Mouse (Mus musculus) olfactory bulb, adult 2 months (tissue): Measurements from ENCODE around the gene Pam.

Source experiments
- CTCF ChIP-seq: fragments of 200-500 bp; IDR thresholded peaks from 2 replicates; pipeline ENCODE4 v1.5.1; 2012; ENCODE audit warnings: low read depth, mild to moderate bottlenecking, low read length, moderate library complexity; ENCODE audit not compliant: insufficient read depth
- POLR2A ChIP-seq: fragments of 200-500 bp; IDR thresholded peaks from 2 replicates; pipeline ENCODE4 v1.6.1; 2012; ENCODE audit warnings: mild to moderate bottlenecking, low read depth, low read length, moderate library complexity; ENCODE audit not compliant: insufficient read depth

DNA sequence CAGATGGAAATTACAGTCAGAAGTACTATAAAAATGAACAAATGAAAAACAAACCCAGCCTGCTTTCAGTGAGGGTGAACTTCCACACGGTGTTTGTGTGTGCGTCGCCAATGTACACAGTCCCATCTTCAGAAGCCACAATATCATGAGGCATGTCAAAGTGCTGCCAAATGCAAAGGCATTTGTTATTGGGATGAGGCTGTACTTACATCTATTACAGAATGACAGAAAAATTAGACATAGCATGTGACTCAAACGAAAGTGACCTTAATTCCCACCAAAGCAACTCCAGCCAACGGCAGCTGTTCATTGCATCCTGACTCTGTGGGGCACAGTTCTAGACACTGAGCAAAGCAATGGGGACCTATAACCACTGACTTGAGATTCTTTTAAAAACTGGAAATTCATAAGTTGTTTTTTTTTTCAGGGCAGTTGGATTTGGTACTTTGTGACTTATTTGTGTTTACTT, 261.1 kb downstream of the Pam start:
- TF ChIP-seq CTCF = no peak
- no peak for TF ChIP-seq POLR2A
